Mouse (Mus musculus): ENCODE results near the gene Cenpx.
"Not testable (repeated sequence)": the region's sequence is repeated elsewhere in the genome, so short reads cannot be mapped to it uniquely, and the experiment has no call there.

Cenpx gene

DNA sequence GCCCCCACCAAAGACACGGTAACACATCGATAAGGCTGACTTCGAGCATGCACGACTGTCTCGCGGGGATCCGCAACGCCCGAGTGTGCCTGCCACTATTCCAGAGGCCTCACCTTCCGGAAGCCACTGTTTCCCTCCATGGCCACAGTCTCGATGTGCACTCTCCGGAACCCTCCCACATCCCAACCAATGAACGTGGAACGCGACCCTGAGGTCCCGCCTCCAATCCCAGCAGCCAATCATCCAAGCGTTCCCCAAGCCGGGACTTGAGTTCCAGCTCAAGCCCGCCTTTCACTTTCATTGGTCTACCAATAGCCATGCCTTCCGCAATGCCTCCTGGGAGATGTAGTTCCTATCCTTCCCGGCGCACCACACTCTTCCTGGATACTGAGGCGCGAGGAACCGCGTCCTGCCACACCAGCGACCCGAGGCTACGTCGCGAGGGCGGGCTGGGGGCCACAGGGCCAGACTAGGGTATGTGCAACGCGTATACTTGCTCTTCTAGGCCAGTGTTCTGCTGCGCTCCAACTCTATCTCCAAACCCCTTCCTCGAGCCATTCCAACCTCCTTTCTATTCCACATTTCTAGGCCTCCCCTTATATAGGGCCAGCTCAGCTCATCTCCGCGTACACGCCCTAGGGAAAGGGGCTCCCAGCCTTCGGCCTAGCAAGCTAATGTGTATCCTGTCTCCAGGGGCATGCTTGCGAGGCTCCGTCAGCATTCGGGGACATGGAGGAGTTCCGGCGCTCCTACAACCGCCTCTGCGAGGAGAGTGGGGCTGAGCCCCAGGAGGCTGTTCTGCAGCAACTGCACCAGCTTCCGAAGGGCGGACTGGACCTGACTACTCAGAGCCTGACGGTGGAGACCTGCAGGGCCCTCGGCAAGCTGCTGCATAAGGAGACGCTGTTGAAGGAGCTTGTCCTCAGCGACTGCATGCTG lies at the start of gene Cenpx, which contains the start of gene Lrrc45:
Gene Cenpx (minus strand): TSS at position 159 of the 939 bp plus-strand sequence.
Gene Lrrc45 (plus strand): TSS at position 346 of the 939 bp plus-strand sequence.
- peak; percentile 99 for DNase-seq (ENCODE audit: low read depth, low spot score)

- DNase-seq (ENCODE audit: low read depth, low spot score), result not testable (repeated sequence)
Observed at GRCm38 (mm10) chr11:120762672-120763041, 49.1 kb upstream of the Cenpx start, which contains the start of gene Hmga1b. Gene Hmga1b (plus strand): TSS chr11:120762794.

- DNase-seq (ENCODE audit: low read depth, low spot score), result no peak
Observed at GRCm38 (mm10) chr11:120761811-120762671, 48.5 kb upstream of the Cenpx start.

GRCm38 (mm10) chr11:120760236-120760635 lies 46.7 kb upstream of the Cenpx start:
- no peak for DNase-seq (ENCODE audit: low read depth, low spot score)

DNA sequence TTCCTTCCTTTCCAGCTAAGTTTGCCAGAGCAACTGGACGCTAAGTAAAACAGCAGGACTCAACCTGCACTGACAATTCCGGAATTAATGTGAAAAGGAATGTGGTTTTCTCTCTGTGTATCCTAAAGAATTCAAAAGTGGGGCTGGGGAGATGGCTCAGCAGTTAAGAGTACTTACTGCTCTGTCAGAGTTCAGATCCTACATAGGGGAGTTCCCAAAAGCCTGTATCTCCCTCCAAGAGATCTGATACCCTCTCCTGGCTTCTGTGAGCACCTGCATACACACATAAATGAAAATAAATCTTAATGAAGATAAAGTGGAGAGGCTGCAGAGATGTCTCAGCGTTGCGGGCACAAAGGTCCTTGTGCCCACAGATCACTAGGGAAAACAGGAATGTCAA lies 38.1 kb upstream of the Cenpx start:
- DNase-seq (ENCODE audit: low read depth, low spot score), result no peak

DNA sequence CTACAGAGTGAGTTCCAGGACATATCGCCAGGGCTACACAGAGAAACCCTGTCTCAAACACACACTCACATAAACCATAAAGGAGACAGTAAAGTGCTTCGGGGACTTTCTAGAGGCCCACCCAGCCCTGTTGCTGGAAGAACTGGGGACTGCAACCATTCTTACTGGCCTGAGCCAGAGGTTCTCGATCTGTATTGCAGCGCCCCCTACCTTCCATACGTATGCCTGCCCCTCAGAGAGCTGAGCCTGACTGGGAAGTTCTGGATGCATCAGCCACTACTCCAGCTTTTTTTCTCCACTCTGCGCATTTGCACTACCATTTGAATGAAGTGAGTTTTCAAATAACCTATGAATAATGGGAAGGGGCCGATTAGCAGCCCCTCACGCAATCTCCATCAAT lies 35.9 kb upstream of the Cenpx start:
- DNase-seq (ENCODE audit: low read depth, low spot score), result no peak

DNA sequence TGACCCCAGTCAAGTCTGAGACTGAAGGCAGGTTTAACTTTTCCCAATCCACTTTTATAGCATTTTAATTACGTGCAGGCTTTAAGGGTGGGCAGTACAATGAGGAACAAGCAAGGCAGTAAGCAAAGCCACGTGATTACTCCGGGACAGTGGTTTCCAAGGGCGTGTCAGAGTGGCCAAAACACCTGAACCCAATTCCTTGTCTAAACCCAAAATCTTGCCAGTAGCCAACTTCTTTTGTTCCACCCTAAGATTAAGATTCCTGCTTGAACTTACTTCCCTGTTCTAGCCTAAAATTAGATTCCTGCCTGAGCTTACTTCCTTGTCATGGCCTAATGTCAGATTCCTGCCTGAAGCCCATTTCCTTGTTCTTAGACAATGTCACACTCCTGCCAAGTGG lies 34.4 kb upstream of the Cenpx start:
- no peak for DNase-seq (ENCODE audit: low read depth, low spot score)

GRCm38 (mm10) chr11:120744121-120744701 lies 30.7 kb upstream of the Cenpx start:
- DNase-seq (ENCODE audit: low read depth, low spot score), result no peak

DNA sequence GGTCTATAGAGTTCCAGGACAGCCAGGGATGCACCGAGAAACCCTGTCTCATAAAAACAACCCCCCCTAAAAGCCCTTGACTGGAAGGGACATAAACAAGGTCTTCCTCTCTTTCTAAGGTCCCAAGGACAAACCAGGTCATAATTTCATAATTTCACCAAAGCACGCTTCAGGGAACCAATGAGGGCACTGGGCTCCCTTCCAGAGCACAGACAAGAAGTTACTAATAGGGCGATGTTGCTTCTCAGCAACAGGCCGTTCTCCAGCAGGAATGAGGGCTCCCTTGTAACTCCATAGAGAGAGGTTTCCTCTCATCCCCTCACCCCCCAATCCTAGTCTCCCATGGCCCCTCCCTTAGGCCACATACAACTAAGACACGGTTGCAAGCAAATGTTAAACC lies 27.4 kb upstream of the Cenpx start:
- DNase-seq (ENCODE audit: low read depth, low spot score), result no peak

- DNase-seq (ENCODE audit: low read depth, low spot score), result no peak
Observed at GRCm38 (mm10) chr11:120736424-120736823, 22.9 kb upstream of the Cenpx start.

GRCm38 (mm10) chr11:120733521-120733920 lies 20.0 kb upstream of the Cenpx start:
- no peak for DNase-seq (ENCODE audit: low read depth, low spot score)

GRCm38 (mm10) chr11:120731858-120732680 lies 18.5 kb upstream of the Cenpx start, which contains the start of gene Cbr2:
Gene Cbr2 (minus strand): TSS chr11:120732114.
- DNase-seq (ENCODE audit: low read depth, low spot score), result no peak

DNA sequence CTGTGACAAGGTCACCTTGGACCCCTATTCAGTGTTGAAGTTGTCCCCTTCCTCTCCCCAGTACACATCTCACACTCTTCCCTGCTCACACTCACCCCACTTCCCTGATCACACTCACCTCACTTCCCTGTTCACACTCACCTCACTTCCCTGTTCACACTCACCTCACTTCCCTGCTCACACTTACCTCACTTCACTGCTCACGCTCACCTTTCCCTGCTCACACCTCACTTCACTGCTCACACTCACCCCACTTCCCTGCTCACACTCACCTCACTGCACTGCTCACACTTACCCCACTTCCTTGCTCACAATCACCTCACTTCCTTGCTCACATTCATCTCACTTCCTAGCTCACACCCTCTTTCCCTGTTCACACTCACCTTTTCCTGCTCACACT lies 17.9 kb upstream of the Cenpx start:
- no peak for DNase-seq (ENCODE audit: low read depth, low spot score)

GRCm38 (mm10) chr11:120730331-120730870 lies 16.9 kb upstream of the Cenpx start:
- DNase-seq (ENCODE audit: low read depth, low spot score), result no peak

DNA sequence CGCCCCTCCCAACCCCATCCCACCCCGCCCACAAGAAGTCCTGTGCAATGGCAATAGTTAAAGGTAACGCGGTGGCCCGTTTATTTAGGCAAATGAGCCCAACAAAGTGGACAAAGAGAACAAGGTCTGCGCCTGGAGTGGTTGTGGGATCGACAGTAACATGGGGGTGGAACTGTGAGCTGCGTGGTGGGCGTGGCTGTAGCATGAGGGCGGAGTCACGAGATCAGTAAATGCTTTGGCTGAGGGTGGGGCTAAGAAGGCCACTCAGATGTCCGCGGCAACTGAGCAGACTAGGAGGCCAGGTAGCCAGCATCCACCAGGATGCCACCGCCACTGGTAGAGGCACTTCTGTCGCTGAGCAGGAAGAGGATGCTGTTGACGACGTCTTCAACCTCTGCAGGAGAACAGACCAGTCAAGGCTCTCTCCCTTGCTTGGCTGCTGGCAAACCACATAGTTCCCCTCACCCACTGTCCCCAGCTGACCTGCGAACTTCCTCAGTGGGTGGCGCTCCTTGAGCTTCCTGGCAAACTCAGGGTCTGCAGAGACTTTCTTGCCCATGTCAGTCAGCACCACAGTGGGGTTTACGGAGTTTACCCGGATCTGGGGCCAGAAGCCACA lies 16.0 kb upstream of the Cenpx start:
- DNase-seq (ENCODE audit: low read depth, low spot score), result peak; percentile 80

DNA sequence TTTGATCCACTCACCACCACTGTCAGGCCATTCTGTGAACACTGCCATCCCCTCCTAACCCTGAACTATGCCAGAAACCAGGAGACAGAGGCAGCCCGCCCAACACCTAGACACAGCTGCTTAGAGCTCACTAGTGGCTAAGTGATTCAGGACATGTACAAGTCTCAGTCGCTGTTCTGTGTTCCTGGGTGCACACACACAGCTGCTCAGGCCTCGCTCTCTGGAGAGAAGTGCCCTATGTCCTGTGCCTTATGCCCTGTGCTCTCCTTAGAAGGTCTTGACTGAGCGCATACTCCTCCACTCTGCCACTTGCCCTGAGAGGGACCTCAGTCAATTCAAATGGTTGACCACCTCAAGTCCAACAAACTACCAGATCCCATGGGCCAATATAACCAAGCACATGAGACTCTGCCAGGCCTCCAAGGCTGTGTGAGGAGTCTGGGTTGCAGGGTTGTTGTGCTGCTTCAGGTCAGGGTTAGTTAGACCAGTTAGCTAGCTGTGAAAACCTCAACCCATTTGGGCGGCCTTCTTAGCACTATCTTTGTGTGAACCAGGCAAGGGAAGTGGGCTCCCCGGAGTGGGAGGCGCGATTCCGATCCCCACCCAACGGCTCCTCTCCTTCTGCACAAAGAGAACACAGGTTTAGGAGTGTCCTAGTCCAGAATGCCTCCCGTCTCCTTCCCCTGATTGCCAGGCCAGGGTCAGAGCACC lies 15.1 kb upstream of the Cenpx start:
- DNase-seq (ENCODE audit: low read depth, low spot score), result no peak

- DNase-seq (ENCODE audit: low read depth, low spot score), result no peak
Observed at GRCm38 (mm10) chr11:120727564-120727963, 14.0 kb upstream of the Cenpx start.

DNA sequence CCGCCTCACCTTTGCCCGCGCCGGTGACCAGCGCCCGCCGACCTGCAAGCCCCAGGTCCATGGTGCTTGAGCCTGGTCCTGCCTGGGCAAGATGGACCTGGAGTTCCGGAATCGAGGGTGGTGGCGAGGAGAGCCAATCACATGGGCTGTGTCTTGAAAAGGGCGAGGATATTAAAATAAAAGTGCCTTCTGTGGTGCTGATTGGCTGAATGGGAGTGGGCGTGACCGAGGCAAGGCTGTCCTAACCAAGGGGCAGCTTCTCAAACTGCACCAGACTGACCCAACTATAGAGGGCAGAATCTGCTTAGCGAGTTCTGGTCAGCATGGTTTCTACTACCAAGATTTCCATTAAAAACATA lies 13.6 kb upstream of the Cenpx start, which contains the start of gene Dcxr:
Gene Dcxr (minus strand): TSS at position 113 of the 359 bp plus-strand sequence.
- peak; percentile 92 for DNase-seq (ENCODE audit: low read depth, low spot score)
